Mouse (Mus musculus) spleen, embryonic (tissue): ENCODE data around the gene Fam184b.

ENCODE experiments used
- CTCF ChIA-PET: fragments of 350-600 bp; sonication (Branson Sonifier 250); formaldehyde crosslinking; loops from one replicate; lab custom pipeline; 2022; lab: Charles Lee

The Fam184b gene

DNA sequence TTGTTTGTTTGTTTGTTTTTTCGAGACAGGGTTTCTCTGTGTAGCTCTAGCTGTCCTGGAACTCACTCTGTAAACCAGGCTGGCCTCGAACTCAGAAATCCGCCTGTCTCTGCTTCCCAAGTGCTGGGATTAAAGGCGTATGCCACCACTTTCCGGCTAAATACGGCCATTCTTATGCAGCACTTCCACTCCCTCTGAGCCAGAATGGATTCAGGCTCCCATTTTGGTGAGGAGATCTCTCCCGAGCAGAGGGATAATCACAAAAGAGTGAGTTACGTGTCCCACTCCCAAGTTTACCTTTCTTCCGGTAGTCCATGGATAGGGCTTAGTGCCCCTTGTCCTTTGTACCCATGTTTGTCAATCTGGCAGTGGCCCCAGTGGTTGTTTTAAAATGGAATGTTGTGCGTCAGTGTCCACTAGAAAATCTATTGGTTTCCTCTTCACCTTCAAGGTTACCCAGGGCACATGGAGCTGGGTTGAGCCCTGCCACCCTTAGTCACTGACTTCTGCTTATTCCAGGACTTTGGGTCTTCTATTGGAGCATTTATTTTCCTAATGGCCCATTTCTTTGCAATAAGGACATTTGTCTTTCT lies 124.2 kb downstream of the Fam184b start:
- CTCF ChIA-PET, result no interaction called here

DNA sequence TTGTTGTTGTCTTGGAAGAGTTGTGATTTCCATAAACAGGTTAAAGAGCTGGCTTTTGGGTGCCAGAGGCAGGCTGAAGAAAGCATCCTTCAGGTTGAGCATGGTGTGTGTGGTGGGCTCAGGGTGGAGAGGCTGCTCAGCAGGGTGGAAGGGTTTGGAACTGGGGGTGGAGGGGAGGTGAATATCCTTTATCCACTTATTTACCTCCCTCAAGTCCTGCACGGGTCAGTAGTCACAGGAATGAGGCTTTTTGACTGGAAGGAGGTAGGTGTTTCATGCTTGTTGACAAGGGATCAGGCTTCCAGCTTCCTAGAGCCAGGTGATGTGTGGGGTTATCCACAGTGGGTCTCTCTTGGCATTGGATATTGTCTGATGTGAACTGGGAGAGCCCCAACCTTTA lies 124.8 kb downstream of the Fam184b start:
- CTCF ChIA-PET, result no interaction called here

DNA sequence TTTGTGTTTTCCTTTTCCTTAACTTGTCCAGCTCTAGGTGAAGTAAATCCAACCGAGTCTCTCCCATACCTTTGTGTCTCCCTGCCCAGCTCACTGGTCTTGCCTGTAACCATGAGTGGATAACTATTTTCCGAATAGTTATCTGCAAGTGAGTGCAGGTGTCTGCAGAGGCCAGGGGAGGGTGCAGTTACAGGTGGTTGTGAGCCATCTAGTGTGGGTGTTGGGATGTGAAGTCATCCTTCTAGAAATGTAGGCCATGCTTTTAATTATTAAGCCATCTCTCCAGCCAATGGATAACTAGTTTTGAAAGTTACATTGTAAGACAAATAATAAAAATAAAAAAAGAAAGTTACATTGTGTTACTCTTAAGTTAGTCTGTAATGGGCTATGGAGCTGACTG lies 125.9 kb downstream of the Fam184b start:
- CTCF ChIA-PET, result no interaction called here

DNA sequence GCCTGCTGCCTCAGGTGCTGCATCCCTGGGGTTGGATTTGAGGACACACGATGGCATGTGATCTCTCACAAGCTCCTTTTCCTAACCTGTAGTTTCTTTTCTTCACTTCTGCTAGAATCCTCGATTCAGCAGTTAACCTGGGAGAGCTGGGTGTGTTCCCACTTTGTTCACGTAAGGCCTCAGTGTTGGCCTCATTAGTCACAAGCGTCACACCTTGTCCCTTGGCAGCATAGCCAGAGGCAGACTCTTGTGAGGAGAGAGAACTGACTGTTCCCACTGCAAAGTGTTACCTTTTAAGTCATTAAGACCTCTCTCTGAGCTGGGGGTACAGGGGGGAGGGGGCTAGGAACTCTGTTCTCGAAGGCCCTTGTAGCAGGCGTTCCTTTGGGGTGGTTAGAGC lies 126.5 kb downstream of the Fam184b start:
- CTCF ChIA-PET, result no interaction called here

DNA sequence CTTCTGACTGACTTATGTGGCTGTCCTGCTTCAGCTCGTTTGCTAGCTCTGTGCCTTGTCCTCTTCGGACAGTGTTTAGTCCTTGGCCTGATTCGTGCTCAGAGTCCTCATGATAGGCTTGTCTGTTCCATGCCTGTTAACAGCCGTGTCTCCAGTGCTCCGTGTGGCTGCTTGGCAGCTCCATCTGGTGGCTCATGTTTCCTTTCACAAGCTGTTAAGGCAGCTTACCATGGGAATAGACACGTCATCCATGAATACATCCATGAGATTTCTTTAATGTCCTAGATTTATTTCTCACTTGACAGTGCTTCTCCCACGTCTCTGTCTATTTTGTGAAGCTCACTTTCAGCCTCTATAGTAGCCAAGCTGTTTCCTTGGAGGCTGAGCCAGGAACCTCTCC lies 129.3 kb downstream of the Fam184b start:
- CTCF ChIA-PET, result no interaction called here

DNA sequence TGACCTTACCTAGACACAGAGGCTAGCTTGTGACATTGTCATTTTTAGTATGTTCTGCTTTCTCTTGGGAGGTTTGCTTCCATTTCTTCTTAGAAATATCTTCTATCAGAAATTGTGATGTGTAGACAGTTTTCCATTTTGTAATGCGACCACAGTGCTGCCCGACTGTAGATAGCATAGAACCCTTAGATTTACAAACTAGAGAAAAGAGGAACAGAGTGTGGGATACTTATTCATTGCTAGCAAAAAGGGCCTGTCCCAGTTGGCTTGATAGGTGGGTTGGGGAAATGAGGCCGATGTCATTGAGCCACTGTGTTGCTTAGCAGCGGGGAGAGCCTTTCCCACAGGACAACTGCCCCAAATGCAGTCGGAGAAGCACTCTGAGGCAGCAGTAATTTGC lies 141.8 kb downstream of the Fam184b start:
- CTCF ChIA-PET, result no interaction called here

DNA sequence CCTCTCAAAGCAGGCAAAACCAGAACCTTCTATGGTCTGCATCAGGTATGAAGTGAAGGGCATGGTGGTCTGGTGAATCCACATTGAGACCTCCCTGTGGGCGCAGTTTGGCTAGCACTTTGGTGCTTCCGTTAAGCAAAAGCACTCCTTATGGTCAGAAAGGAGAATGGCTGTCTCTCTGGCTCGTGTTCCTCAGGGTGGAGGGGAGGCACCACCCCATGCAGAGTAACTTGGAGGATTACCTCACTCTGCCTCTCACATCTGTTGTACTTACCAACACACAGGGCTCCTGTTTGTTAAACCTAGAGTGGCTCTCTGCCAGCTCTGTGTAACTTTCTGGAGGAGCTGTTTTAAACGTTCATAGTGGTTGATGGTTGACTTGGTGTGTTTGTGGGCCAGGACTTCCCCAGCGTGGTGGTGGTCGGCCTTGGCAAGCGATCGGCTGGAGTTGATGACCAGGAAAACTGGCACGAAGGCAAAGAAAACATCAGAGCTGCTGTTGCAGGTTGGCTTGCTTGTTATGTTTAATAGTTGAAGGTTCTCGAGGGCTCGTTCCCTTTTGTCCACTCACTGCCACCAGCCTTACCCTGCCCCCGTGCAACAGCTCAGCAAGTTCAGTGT lies 142.4 kb downstream of the Fam184b start:
- CTCF ChIA-PET, result no interaction called here

DNA sequence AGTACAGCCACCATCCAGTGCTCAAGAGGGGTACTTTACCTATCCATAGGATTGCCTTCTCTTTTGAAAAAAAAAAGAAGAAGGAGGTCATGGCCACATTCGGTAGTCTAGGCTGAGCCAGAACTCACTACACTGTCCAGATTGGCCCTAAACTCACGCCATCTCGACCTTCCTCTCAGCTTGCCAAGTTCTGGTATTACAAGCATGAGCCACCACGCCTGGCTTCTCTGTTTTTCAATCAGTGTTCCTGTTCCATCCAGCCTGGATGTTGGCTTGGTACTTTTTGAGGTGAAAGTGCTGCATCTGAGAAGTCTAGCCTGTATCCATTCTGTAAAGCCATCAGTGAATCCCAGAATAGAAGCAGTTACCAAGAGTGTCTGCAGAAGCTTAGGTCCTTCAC lies 142.9 kb downstream of the Fam184b start:
- CTCF ChIA-PET, result no interaction called here

DNA sequence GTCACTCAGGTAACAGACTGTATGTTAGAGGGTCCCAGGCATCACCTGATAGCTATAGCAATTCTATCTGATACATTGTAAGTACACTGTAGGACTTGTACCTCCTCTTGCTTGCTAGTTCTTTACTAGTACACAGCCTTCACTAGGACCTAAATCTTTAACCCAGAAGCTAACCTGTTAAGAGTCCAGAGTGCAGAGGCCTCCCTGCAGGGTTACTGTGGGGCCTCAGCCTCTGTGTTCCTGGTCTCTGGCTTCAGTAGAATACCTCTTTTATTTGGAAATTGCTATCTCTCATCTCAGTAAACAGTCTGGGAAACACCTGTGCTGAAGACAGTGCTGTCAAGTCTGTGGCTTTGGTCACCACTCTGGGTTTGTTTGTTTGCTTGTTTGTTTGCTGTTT lies 143.4 kb downstream of the Fam184b start:
- CTCF ChIA-PET, result no interaction called here

DNA sequence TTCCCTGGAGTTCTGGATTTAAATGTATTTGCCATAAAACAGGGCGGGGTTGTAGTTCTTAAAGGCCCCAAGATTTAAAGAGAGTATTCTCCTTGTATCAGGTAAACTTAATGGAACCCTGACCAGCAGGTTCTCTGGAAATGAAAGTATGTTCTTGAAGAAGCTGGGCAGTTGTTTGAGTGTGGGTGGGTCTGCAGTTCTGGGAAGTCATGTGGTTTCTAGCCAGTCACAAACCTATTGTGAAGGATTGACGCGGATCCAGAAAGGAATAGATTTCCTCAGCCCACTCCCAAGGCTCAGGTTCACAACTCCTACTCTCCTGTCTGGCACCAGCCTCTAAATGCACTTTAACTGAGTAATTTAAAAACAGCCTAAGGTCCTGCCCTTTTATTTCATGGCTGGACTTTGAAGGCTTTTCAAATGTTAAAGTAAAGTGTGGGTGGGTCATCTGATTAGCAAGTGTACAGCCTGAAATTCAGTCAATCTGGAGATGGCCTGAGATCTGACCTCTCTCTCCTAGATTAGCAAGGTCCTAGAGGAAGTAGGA lies 143.9 kb downstream of the Fam184b start:
- CTCF ChIA-PET, result no interaction called here

DNA sequence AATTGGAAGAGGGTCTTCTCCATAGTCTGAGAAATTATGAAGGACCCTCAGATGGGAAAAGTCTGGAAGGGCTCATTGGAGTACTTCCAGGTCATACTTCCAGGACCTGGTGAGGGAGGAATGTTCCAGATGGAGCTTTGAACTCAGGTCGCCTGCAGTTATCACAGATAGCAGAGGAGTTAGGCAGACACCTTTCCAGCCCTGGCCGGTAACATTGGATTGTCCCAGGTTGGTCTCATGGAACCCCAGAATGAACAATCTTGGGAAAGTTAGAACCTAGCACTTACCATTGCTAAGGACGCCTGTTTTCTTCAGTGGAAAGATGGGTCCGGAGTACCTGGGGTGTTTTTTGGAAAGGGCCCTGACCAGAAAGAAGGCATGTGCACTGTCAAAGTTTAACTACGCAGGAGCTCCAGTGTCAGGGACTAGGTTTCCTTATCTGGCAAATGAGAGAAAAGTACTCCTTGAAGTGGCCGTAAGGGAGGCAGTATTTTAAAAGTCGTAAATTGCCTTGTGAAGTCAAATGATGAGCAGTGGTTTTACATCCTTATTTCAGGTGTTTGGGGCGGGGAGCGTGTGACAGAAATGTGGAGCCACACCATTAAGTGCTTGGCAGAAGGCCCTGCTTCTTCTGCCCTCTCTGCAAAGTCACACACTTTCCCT lies 145.2 kb downstream of the Fam184b start:
- CTCF ChIA-PET, result interaction anchor here (0.5 kb wide), 1 partner anchor 174 kb away, joined by 5 read pairs; no protein-coding TSS in a partner anchor

DNA sequence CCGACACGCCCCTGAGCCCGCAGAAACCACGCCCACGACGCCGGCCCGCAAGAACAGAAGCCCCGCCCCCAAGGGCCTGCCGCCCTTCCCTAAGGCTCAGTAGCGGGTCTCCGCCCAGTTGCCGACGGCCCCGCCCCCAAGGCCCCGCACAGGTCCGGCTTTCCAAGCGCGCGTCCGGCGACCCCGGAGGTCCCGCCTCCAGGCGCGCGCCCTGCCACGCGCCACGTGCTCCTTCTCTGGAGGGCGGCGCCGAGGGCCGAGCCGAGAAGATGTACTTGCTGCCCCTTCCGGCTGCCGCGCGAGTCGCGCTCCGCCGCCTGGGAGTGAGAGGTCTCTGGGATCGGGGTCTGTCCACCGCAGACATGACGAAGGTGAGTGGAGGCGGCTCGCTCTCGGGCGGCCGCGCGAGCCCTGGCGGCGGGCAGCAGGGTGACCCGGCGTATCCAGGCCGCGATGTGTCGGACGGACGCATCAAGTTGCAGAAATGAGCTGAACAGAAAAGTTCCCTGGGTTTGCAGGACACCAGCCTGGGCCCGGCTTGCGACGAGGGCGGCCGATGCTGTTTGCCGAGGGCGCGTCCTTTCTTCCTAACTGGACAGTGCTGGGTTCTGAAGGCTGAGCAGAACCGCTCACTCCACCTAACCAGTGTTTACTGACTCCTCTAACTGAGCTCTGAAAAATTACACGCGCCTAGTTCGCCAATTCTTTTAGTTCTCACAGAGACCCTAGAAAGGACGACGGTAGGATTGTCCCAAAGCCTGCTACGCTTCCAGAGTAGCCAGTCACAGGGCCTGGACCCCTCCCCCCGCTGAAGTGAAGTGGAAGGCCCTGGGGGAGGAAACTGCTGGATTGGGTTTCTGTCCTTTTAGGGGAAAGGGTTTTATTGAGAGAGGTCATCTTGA lies 146.0 kb downstream of the Fam184b start, which contains the start of gene Lap3:
TSS of gene Lap3 (plus strand) at position 184 of the 902 bp plus-strand sequence.
- CTCF ChIA-PET, result interaction anchor here (0.5 kb wide), 1 partner anchor 175 kb away, joined by 5 read pairs; no protein-coding TSS in a partner anchor

DNA sequence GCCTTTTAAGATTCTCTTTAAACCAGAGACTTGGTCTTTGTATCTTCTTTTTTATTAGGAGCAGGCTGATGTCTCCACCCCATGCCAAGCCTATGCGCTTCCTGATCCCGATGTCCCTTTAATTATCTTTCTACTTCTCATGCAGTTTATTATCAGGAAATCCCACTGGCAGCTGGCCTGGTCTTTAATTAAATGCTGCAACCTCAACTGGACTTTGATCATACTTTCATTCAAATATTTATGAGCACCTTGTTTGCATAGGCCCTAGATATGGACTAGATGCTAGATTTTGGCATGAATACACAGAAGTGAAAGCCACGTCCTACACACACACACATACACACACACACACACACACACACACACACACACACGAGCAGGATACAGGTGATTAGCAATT lies 147.6 kb downstream of the Fam184b start:
- CTCF ChIA-PET, result interaction anchor here (0.6 to 0.7 kb wide), 2 partner anchors 8 to 42 kb away, joined by 4 to 6 read pairs; partner anchors contain the start of gene Qdpr

DNA sequence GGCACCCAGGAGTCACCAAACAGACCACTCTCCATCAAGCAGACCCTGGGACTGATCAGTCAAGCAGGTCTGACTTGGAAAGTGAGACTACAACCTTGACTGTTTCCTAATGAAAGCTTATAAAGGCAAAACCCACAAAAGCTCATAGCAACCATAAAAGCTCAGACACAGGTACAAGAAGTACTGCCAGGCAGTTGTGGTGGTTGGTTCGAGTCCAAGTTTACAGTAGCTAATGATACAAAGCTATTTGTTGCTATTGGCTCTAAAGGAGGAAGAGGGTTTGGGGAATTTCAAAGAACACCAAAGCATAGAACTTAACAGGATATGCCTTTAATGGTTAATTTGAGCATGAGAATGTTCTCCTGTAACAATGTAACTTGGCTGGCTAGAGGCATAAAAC lies 155.8 kb downstream of the Fam184b start:
- CTCF ChIA-PET, result no interaction called here

DNA sequence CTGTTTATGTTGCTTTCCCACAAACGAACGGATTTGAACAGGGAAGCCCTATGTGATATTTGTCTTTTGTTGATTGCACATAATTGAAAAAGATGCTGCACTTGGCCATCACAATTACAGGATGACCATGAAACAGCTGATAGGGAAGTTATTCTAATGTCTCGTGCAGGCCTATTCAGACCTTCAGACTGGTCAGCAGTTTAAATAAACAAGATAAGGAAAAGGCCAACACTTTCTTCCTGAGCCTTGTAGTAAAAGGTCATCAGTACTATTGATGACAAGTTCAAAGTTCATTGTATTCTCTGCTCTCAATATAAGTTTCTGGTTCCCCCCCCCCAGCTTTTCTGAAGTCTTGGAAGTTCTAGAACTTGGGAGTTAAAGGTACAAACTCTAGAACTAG lies 156.8 kb downstream of the Fam184b start:
- CTCF ChIA-PET, result no interaction called here

DNA sequence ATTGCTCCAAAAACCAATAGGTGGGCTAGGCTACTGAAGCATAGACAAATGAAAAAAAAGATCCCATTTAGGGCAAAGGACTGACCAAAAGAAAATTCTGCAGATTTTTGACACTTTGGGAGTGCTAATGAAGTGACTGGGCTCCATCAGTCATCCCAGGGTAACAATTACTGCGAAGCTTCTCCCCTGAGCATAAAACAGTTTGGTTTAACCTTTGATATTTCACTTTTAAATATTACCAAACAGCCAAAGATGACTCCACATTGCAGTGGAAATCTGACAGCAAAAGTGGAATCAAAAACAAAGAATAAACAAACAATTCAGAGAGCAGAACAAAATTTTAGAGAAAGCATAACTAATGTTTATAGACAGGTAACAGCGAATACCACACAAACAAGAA lies 158.3 kb downstream of the Fam184b start:
- CTCF ChIA-PET, result no interaction called here

DNA sequence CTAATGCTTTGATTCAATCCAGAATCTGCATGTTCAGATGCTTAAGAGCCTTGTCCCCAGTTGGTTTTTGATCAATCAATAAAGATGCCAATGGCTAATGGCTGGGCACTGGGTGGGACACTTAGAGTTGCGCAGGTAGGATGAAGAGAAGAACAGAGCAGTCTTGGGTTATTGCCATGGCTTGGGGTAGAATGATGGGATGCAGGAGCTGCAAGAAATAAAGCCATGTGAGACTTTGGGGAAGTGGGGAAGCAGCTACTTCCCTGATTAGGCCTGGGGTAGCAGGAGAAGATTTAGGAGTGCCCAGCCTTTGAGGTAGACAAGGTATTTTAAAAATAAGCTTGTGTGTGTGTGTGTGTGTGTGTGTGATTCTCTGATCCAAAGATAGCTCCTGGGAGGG lies 159.3 kb downstream of the Fam184b start:
- CTCF ChIA-PET, result no interaction called here
